Mouse (Mus musculus): ENCODE data around the gene B3galt1. TPM values are rescaled to one million over a fixed set of nuclear protein-coding genes. Genes with fewer than 3 reads are reported as not detected.

The B3galt1 gene
- polyA plus RNA-seq (2016; fragmentation: Nextera tagmentation; extraction: Ambion mirVana), result 11.9 and 14.2 TPM in 2 replicates

GRCm38 (mm10) chr2:67565480-67566331 lies at the start of gene B3galt1:
TSS of gene B3galt1 (plus strand) at chr2:67565871.
- under 1% methylated on average over 73 of the region's 83 CpGs for WGBS
- no peaks in the 10 kb centered on the region for H3K27me3 ChIP-seq
- H3K9ac ChIP-seq, result peak within 1 kb of the TSS; percentile 58
- peaks cover 11% of the 10 kb centered on the region; the same call in 1 of the 2 replicates for H3K4me1 ChIP-seq
- no peaks in the 10 kb centered on the region for H3K36me3 ChIP-seq
- peak; percentile 97 for ATAC-seq (ENCODE audit: insufficient number of reproducible peaks, insufficient read depth, low FRiP score, low TSS enrichment)
- H3K27ac ChIP-seq, result peak within 1 kb of the TSS; percentile 84
- H3K4me3 ChIP-seq, result peak within 1 kb of the TSS; percentile 75
- no peaks in the 10 kb centered on the region for H3K9me3 ChIP-seq
- H3K4me2 ChIP-seq (replicated peaks), result peak within 1 kb of the TSS; percentile 92

GRCm38 (mm10) chr2:67516405-67516804 lies 49.3 kb upstream of the B3galt1 start:
- Histone ChIP-seq H3K36me3 (no peaks in the 10 kb centered on the region), H3K9me3 (no peaks in the 10 kb centered on the region), H3K4me2 (replicated peaks) (no peak overlapping the region), H3K27ac (no peak overlapping the region), H3K27me3 (no peaks in the 10 kb centered on the region), H3K4me3 (no peak overlapping the region), H3K4me1 (no peaks in the 10 kb centered on the region), H3K9ac (no peak overlapping the region)
- WGBS, result 87% methylated on average over 7 of the region's 7 CpGs
- no peak for ATAC-seq (ENCODE audit: insufficient number of reproducible peaks, insufficient read depth, low FRiP score, low TSS enrichment)

- no peak for ATAC-seq (ENCODE audit: insufficient number of reproducible peaks, insufficient read depth, low FRiP score, low TSS enrichment)
- no peak overlapping the region for H3K27ac ChIP-seq
- 90% methylated on average over 2 of the region's 2 CpGs for WGBS
- H3K27me3 ChIP-seq, result no peaks in the 10 kb centered on the region
- H3K9ac ChIP-seq, result no peak overlapping the region
- H3K4me1 ChIP-seq, result no peaks in the 10 kb centered on the region
- H3K9me3 ChIP-seq, result no peaks in the 10 kb centered on the region
- no peak overlapping the region for H3K4me2 ChIP-seq (replicated peaks)
- H3K36me3 ChIP-seq, result no peaks in the 10 kb centered on the region
- H3K4me3 ChIP-seq, result no peak overlapping the region
Measured at GRCm38 (mm10) chr2:67535347-67535746, 30.3 kb upstream of the B3galt1 start.

GRCm38 (mm10) chr2:67539426-67539825 lies 26.2 kb upstream of the B3galt1 start:
- ATAC-seq (ENCODE audit: insufficient number of reproducible peaks, insufficient read depth, low FRiP score, low TSS enrichment), result no peak
- WGBS, result 87% methylated on average over 6 of the region's 6 CpGs
- no peak overlapping the region for H3K4me3 ChIP-seq

GRCm38 (mm10) chr2:67541957-67542696 lies 23.5 kb upstream of the B3galt1 start:
- H3K27me3 ChIP-seq, result no peaks in the 10 kb centered on the region
- no peak overlapping the region for H3K27ac ChIP-seq
- WGBS, result 53% methylated on average over 11 of the region's 11 CpGs
- no peak overlapping the region for H3K4me3 ChIP-seq
- H3K9me3 ChIP-seq, result no peaks in the 10 kb centered on the region
- no peaks in the 10 kb centered on the region for H3K36me3 ChIP-seq
- H3K4me1 ChIP-seq, result no peaks in the 10 kb centered on the region
- H3K4me2 ChIP-seq (replicated peaks), result no peak overlapping the region
- no peak overlapping the region for H3K9ac ChIP-seq
- ATAC-seq (ENCODE audit: insufficient number of reproducible peaks, insufficient read depth, low FRiP score, low TSS enrichment), result no peak

More at GRCm38 (mm10) chr2:67539426-67539825, 26.2 kb upstream of the B3galt1 start:
- Histone ChIP-seq H3K4me2 (replicated peaks) (no peak overlapping the region), H3K9ac (no peak overlapping the region), H3K27me3 (no peaks in the 10 kb centered on the region), H3K27ac (no peak overlapping the region), H3K4me1 (no peaks in the 10 kb centered on the region), H3K36me3 (no peaks in the 10 kb centered on the region), H3K9me3 (no peaks in the 10 kb centered on the region)

- H3K9me3 ChIP-seq, result no peaks in the 10 kb centered on the region
- no peak overlapping the region for H3K4me2 ChIP-seq (replicated peaks)
- H3K4me1 ChIP-seq, result no peaks in the 10 kb centered on the region
- no peak overlapping the region for H3K9ac ChIP-seq
- H3K27ac ChIP-seq, result no peak overlapping the region
- no peaks in the 10 kb centered on the region for H3K27me3 ChIP-seq
- WGBS, result 65% methylated on average over 8 of the region's 8 CpGs
- ATAC-seq (ENCODE audit: insufficient number of reproducible peaks, insufficient read depth, low FRiP score, low TSS enrichment), result no peak
- no peak overlapping the region for H3K4me3 ChIP-seq
- H3K36me3 ChIP-seq, result no peaks in the 10 kb centered on the region
Measured at GRCm38 (mm10) chr2:67544426-67544825, 21.2 kb upstream of the B3galt1 start.

- no peaks in the 10 kb centered on the region for H3K9me3 ChIP-seq
- H3K27me3 ChIP-seq, result no peaks in the 10 kb centered on the region
- H3K9ac ChIP-seq, result peak overlapping the region; percentile 58
- WGBS, result 3% methylated on average over 23 of the region's 23 CpGs
- H3K27ac ChIP-seq, result peak overlapping the region; percentile 84
- H3K4me2 ChIP-seq (replicated peaks), result peak overlapping the region; percentile 92
- peaks cover 11% of the 10 kb centered on the region; the same call in 1 of the 2 replicates for H3K4me1 ChIP-seq
- no peaks in the 10 kb centered on the region for H3K36me3 ChIP-seq
- peak; percentile 69 for ATAC-seq (ENCODE audit: insufficient number of reproducible peaks, insufficient read depth, low FRiP score, low TSS enrichment)
- H3K4me3 ChIP-seq, result peak overlapping the region; percentile 75
Measured at GRCm38 (mm10) chr2:67564851-67565479, 706 bp upstream of the B3galt1 start.

GRCm38 (mm10) chr2:67566566-67566965 lies 895 bp downstream of the B3galt1 start:
- H3K4me3 ChIP-seq, result peak overlapping the region; percentile 75
- H3K9ac ChIP-seq, result peak overlapping the region; percentile 58
- H3K36me3 ChIP-seq, result no peaks in the 10 kb centered on the region
- H3K27ac ChIP-seq, result no peak overlapping the region
- H3K4me2 ChIP-seq (replicated peaks), result peak overlapping the region; percentile 92
- H3K27me3 ChIP-seq, result no peaks in the 10 kb centered on the region
- WGBS, result 3% methylated on average over 12 of the region's 12 CpGs
- peaks cover 11% of the 10 kb centered on the region; the same call in 1 of the 2 replicates for H3K4me1 ChIP-seq
- no peaks in the 10 kb centered on the region for H3K9me3 ChIP-seq
- ATAC-seq (ENCODE audit: insufficient number of reproducible peaks, insufficient read depth, low FRiP score, low TSS enrichment), result no peak

- Histone ChIP-seq H3K27me3 (no peaks in the 10 kb centered on the region), H3K9me3 (no peaks in the 10 kb centered on the region), H3K4me3 (peak overlapping the region; percentile 75), H3K4me2 (replicated peaks) (peak overlapping the region; percentile 92), H3K4me1 (peaks cover 11% of the 10 kb centered on the region; the same call in 1 of the 2 replicates), H3K36me3 (no peaks in the 10 kb centered on the region), H3K9ac (no peak overlapping the region), H3K27ac (no peak overlapping the region)
- WGBS, result 14% methylated on average over 8 of the region's 8 CpGs
- ATAC-seq (ENCODE audit: insufficient number of reproducible peaks, insufficient read depth, low FRiP score, low TSS enrichment), result no peak
Measured at GRCm38 (mm10) chr2:67567141-67567680, 1.5 kb downstream of the B3galt1 start.

GRCm38 (mm10) chr2:67576634-67577033 lies 11.0 kb downstream of the B3galt1 start:
- no peak overlapping the region for H3K27ac ChIP-seq
- no peaks in the 10 kb centered on the region for H3K27me3 ChIP-seq
- H3K4me2 ChIP-seq (replicated peaks), result no peak overlapping the region
- no peak overlapping the region for H3K4me3 ChIP-seq
- 35% methylated on average over 2 of the region's 2 CpGs for WGBS
- no peaks in the 10 kb centered on the region for H3K4me1 ChIP-seq
- H3K9ac ChIP-seq, result no peak overlapping the region
- H3K36me3 ChIP-seq, result no peaks in the 10 kb centered on the region
- no peaks in the 10 kb centered on the region for H3K9me3 ChIP-seq
- ATAC-seq (ENCODE audit: insufficient number of reproducible peaks, insufficient read depth, low FRiP score, low TSS enrichment), result no peak

- Histone ChIP-seq H3K9ac (no peak overlapping the region), H3K27ac (no peak overlapping the region), H3K27me3 (no peaks in the 10 kb centered on the region), H3K4me2 (replicated peaks) (no peak overlapping the region), H3K4me1 (no peaks in the 10 kb centered on the region), H3K4me3 (no peak overlapping the region), H3K36me3 (no peaks in the 10 kb centered on the region), H3K9me3 (no peaks in the 10 kb centered on the region)
- WGBS, result 73% methylated on average over 2 of the region's 2 CpGs
- no peak for ATAC-seq (ENCODE audit: insufficient number of reproducible peaks, insufficient read depth, low FRiP score, low TSS enrichment)
Measured at GRCm38 (mm10) chr2:67583091-67583490, 17.4 kb downstream of the B3galt1 start.

Data from embryonic facial prominence, embryonic 12.5 days (tissue).